Mouse (Mus musculus) macrophage (primary cell): ENCODE data around the gene Rbm15. TPM values are rescaled to one million over a fixed set of nuclear protein-coding genes. Genes with fewer than 3 reads are reported as not detected.
A peak's percentile ranks its signal among the peaks of the same experiment; 100 is the strongest.
"Not testable (repeated sequence)": the region's sequence is repeated elsewhere in the genome, so short reads cannot be mapped to it uniquely, and the experiment has no call there.

Experiments
- H3K27ac ChIP-seq: fragments of 350-480 bp; formaldehyde crosslinking; 2 replicates; pipeline ENCODE4 v1.9.0; 2021
- H3K36me3 ChIP-seq: fragments of 350-480 bp; formaldehyde crosslinking; 2 replicates; pipeline ENCODE4 v1.9.0; 2021; ENCODE audit errors: inconsistent target
- H3K4me3 ChIP-seq: fragments of 350-480 bp; formaldehyde crosslinking; 2 replicates; pipeline ENCODE4 v1.9.0; 2021; ENCODE audit errors: inconsistent target
- H3K79me2 ChIP-seq: fragments of 350-480 bp; formaldehyde crosslinking; 2 replicates; pipeline ENCODE4 v1.9.0; 2021; ENCODE audit errors: inconsistent target
- WGBS: methylation state at CpG from one replicate; pipeline ENCODE4 v1.1.7; 2026; ENCODE audit warnings: inconsistent platforms; ENCODE audit not compliant: missing documents; 5-methylcytosine and 5-hydroxymethylcytosine counted together
- polyA plus RNA-seq: library from polyadenylated mRNA; stranded (reverse); fragments of 250-400 nt; gene quantifications from 3 replicates; pipeline ENCODE4 v1.2.4, GENCODE M21; 2018; ENCODE audit warnings: inconsistent platforms

Rbm15 gene
- polyA plus RNA-seq, 1 experiment from 2014 or later, result 5.4 TPM

DNA sequence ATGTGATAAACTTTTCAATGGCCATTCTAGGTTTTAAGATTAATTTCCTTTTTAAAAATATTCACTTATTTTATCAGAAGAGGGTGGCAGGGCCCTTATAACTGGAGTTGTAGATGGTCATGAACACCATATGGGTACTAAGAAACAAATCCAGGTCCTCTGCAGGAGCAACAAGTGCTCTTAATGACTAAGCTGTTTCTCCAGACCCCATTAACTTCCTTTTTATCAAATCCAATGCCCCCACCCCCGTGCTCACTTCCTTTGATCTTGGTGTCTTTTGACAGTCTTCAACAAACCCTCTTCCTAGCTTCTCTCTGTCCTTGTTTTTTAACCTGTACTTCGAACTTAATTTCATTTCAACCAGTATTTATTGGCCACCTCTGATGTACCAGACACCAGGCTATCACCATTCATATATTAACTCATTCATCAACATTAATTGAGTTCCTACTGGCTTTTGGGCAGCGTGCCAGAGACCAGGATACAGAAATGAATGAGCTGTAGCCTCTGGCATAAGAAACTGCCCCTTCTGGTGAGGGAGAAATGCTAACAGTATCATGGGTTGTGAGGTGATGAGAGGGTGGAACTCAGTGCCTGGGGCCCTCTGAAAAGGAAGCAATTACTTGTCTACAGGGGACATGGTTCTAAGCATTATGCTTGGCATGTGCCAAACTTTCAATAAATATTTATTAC, 11.7 kb upstream of the Rbm15 start:
- Histone ChIP-seq H3K4me3 (no peak overlapping the region), H3K27ac (no peak overlapping the region), H3K36me3 (no peaks in the 10 kb centered on the region), H3K79me2 (no peaks in the 10 kb centered on the region)
- WGBS, result 20% methylated on average over 3 of the region's 3 CpGs

- H3K36me3 ChIP-seq, result no peaks in the 10 kb centered on the region
- H3K4me3 ChIP-seq, result no peak overlapping the region
- no peaks in the 10 kb centered on the region for H3K79me2 ChIP-seq
- no peak overlapping the region for H3K27ac ChIP-seq
- WGBS, result 100% methylated on average over 1 of the region's 3 CpGs
These were observed 10.5 kb upstream of the Rbm15 start for GRCm38 (mm10) chr3:107343971-107344370.

GRCm38 (mm10) chr3:107334202-107334934, 895 bp upstream of the Rbm15 start:
- H3K4me3 ChIP-seq, result peak overlapping the region; percentile 50
- H3K36me3 ChIP-seq, result 0 out of 2 replicates have a peak, but pooled peaks cover 7% of the 10 kb centered on the region
- peak overlapping the region; percentile 91 for H3K27ac ChIP-seq
- 14% methylated on average over 12 of the region's 12 CpGs for WGBS
- H3K79me2 ChIP-seq, result peaks cover 34% of the 10 kb centered on the region

DNA sequence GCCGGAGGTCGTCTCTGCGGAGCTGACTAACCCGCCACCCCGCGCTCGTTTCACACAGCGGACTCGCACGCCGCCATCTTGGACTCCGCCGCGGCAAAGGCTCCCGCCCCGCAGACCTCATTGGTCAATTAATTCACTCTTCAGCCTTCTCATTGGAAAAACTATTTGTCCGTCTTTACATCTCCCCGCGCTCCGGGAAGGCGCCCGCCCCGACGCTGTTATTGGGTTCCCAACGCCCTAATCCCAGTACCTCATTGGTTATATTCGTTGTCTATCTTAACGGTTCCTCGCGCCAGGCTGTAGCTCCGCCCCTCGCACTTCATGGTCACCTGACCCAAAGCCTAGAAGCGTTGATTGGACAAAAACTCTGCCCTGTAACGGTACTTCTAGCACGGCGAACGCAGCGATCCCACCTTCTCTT, 503 bp downstream of the Rbm15 start:
- Histone ChIP-seq H3K4me3 (peak overlapping the region; percentile 50), H3K27ac (peak overlapping the region; percentile 91), H3K36me3 (0 out of 2 replicates have a peak, but pooled peaks cover 7% of the 10 kb centered on the region), H3K79me2 (peaks cover 48% of the 10 kb centered on the region)
- WGBS, result 0% methylated on average over 34 of the region's 37 CpGs

GRCm38 (mm10) chr3:107332127-107332959, 1.1 kb downstream of the Rbm15 start:
- peaks cover 55% of the 10 kb centered on the region for H3K79me2 ChIP-seq
- 0 out of 2 replicates have a peak, but pooled peaks cover 7% of the 10 kb centered on the region for H3K36me3 ChIP-seq
- H3K4me3 ChIP-seq, result peak overlapping the region; percentile 50
- WGBS, result under 1% methylated on average over 75 of the region's 75 CpGs
- peak overlapping the region; percentile 91 for H3K27ac ChIP-seq

DNA sequence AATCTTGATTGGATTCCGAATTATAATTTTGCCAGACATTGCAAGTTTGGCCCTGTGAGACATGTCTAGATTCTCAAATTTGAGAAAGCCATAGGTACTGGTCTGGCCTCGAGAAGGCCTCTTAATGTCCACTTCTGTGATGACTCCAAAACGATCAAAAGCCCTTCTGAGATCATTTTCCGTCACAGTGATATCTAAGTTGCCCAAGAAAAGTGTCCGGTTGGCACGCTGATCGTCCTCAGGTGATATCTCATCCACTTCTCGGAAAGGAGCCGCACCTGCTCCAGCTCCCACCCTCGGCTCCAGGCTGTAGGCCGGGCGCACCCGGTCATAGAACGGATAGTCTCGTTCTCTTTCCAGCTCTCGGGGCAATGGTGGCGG, 1.7 kb downstream of the Rbm15 start:
- H3K27ac ChIP-seq, result peak overlapping the region; percentile 91; the same call in 1 of the 2 replicates
- 44% methylated on average over 17 of the region's 17 CpGs for WGBS
- H3K4me3 ChIP-seq, result peak overlapping the region; percentile 50

GRCm38 (mm10) chr3:107330503-107331424, 2.7 kb downstream of the Rbm15 start:
- no peak overlapping the region for H3K27ac ChIP-seq
- no peak overlapping the region for H3K4me3 ChIP-seq
- 94% methylated on average over 28 of the region's 28 CpGs for WGBS

More for the DNA sequence above, 1.7 kb downstream of the Rbm15 start:
- Histone ChIP-seq H3K36me3 (0 out of 2 replicates have a peak, but pooled peaks cover 7% of the 10 kb centered on the region), H3K79me2 (peaks cover 61% of the 10 kb centered on the region)

DNA sequence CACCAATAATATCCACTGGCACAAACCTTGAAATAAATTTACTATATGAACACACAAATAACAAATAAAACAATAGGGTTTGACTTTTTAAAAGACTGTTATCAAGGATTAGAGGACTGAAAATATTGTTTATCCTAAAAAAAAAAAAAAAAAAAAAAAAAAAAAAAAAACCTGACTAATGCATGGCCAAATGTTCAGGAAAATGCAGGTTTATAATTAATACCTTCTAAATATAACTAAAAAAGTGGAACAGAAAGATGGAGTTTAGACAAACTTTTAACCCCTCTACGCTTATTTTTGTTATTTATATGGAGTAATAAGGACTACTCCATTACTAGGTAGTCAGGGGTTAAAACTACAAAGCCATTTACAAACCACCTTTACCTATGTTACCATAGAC, 7.0 kb downstream of the Rbm15 start:
- Histone ChIP-seq H3K4me3 (no peak overlapping the region), H3K27ac (no peak overlapping the region), H3K36me3 (peaks cover 18% of the 10 kb centered on the region; the same call in 1 of the 2 replicates), H3K79me2 (peaks cover 100% of the 10 kb centered on the region)
- WGBS, result 100% methylated on average over 1 of the region's 1 CpGs

More at GRCm38 (mm10) chr3:107330503-107331424, 2.7 kb downstream of the Rbm15 start:
- peaks cover 70% of the 10 kb centered on the region for H3K79me2 ChIP-seq
- 0 out of 2 replicates have a peak, but pooled peaks cover 7% of the 10 kb centered on the region for H3K36me3 ChIP-seq

DNA sequence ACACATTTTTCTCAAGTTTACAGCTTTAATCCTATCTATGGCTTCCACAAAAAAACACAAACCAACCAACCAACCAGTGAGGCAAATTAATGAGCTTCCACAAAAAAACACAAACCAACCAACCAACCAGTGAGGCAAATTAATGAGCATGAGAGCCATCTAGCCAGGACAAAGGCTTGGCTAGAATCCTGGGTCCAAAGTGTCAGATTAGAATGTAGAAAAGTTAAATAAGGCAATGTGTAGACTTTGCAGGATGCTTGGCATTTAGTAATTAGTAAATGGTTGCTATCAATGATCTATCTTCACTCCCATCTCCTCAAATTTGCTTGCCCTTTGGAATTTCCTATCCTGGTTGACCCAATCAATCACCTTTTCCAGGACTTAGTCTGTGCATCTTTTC, 11.7 kb downstream of the Rbm15 start:
- Histone ChIP-seq H3K4me3 (no peak overlapping the region), H3K27ac (no peak overlapping the region), H3K36me3 (peaks cover 11% of the 10 kb centered on the region; the same call in 1 of the 2 replicates), H3K79me2 (peaks cover 100% of the 10 kb centered on the region)

DNA sequence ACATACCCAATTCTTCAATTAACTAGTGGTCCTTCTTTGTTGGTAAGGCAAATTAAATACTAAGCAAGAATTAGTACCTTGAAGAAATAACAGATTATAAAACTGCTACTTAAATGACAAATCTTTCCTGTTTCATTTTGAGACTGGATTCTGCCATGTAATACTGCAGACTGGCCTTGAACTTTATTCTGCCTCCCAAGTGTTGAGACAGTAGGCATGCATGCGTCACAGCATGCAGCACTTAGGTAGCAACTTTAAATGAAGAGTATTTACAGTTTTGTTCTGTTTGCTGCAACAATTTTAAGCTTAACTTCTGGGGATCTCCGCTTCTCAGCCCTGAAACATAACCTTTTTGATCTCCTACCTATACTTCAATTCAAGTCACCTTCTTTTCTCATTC, 12.3 kb downstream of the Rbm15 start:
- H3K79me2 ChIP-seq, result peaks cover 100% of the 10 kb centered on the region
- no peak overlapping the region for H3K4me3 ChIP-seq
- H3K27ac ChIP-seq, result no peak overlapping the region
- 96% methylated on average over 2 of the region's 2 CpGs for WGBS
- peaks cover 11% of the 10 kb centered on the region; the same call in 1 of the 2 replicates for H3K36me3 ChIP-seq

DNA sequence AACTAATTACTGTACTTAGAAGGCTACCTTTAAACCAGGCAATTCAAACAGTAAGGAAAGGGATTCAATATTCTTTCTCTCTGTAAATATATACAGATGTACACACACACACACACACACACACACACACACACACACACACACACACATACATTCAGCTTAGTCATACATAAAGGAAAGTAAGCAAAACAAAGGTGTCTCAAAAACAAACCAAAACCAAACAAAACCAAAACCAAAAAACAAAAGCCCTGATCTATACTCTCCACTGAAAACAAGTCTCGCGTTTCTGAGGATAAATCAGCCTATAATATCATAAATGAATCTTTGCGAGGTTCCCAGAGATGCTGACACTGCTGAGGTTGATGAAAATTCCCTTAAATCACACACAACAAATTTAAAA, 16.1 kb downstream of the Rbm15 start:
- H3K79me2 ChIP-seq, result peaks cover 100% of the 10 kb centered on the region
- 89% methylated on average over 3 of the region's 3 CpGs for whole genome bisulfite sequencing
- no peak overlapping the region for H3K4me3 ChIP-seq
- H3K36me3 ChIP-seq, result no peaks in the 10 kb centered on the region
- H3K27ac ChIP-seq, result no peak overlapping the region

- not testable (repeated sequence) for H3K36me3 ChIP-seq, H3K27ac ChIP-seq, H3K79me2 ChIP-seq, H3K4me3 ChIP-seq
- 93% methylated on average over 4 of the region's 4 CpGs for WGBS
These were observed 36.6 kb downstream of the Rbm15 start for GRCm38 (mm10) chr3:107296917-107297316.

DNA sequence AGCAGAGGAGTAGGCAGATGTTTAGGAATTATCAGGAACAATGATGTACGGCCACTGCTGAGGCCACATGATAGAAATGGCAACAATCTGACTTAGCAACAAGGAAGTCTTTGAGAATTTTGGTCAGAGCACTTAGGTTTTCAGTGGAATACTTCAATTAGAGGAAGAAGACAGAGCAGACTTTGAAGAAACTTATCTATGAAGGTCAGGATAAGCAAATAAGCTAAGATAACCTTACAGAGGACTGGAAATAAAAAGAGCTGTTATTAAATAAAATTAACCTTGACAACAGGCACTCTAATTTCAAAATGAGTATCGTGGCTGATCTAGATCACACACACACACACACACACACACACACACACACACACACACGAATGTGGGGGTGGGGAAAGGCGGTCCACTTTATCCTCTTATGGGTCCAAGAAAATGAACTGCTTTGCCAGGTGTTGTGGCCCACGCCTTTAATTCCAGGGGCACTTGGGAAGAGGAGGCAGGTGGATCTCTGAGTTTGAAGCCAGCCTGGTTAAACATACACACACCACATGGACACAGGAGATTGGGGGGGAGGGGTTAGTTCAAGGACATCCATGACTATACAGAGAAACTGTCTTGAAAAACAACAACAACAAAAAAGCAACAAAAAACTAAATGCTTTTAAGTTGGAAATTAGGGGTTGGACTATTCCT, 37.7 kb downstream of the Rbm15 start:
- WGBS, result 81% methylated on average over 2 of the region's 5 CpGs
- H3K79me2 ChIP-seq, result no peaks in the 10 kb centered on the region
- H3K4me3 ChIP-seq, result no peak overlapping the region
- no peak overlapping the region for H3K27ac ChIP-seq
- no peaks in the 10 kb centered on the region for H3K36me3 ChIP-seq
